Mouse (Mus musculus) heart, embryonic 11.5 days (tissue): ENCODE measurements around the gene Khk. TPM values are rescaled to one million over a fixed set of nuclear protein-coding genes. Genes with fewer than 3 reads are reported as not detected.

ENCODE experiments used
- ATAC-seq: fragments of 200-750 bp; cut with Nextera tagmentation; replicated peaks from 2 replicates; pipeline ENCODE4 v1.8.0; 2017; ENCODE audit warnings: moderate library complexity; ENCODE audit not compliant: insufficient number of reproducible peaks, low FRiP score, low TSS enrichment
- H3K27ac ChIP-seq: fragments of 300-500 bp; sonication (generic); 2 replicates; pipeline ENCODE4 v1.5.1; 2014; ENCODE audit warnings: mild to moderate bottlenecking, low read depth, low read length
- H3K27me3 ChIP-seq: fragments of 300-500 bp; sonication (generic); 2 replicates; pipeline ENCODE4 v1.6.1; 2014; ENCODE audit warnings: mild to moderate bottlenecking, low read length, mixed read lengths; ENCODE audit not compliant: control insufficient read depth, insufficient read depth
- H3K36me3 ChIP-seq: fragments of 300-500 bp; sonication (generic); 2 replicates; pipeline ENCODE4 v1.6.1; 2014; ENCODE audit warnings: mild to moderate bottlenecking, low read length, moderate library complexity, mixed read lengths; ENCODE audit not compliant: control insufficient read depth, insufficient read depth
- H3K4me1 ChIP-seq: fragments of 300-500 bp; sonication (generic); 2 replicates; pipeline ENCODE4 v1.6.1; 2014; ENCODE audit warnings: low read length; ENCODE audit not compliant: control insufficient read depth, insufficient read depth
- H3K4me2 ChIP-seq: fragments of 300-500 bp; sonication (generic); 2 replicates; pipeline ENCODE4 v1.6.1; 2014; ENCODE audit warnings: mild to moderate bottlenecking, moderate library complexity
- H3K4me3 ChIP-seq: fragments of 300-500 bp; sonication (generic); 2 replicates; pipeline ENCODE4 v1.5.1; 2014; ENCODE audit warnings: low read depth, low read length
- H3K9ac ChIP-seq: fragments of 300-500 bp; sonication (generic); 2 replicates; pipeline ENCODE4 v1.6.1; 2014; ENCODE audit warnings: mild to moderate bottlenecking, low read depth, low read length, moderate library complexity
- H3K9me3 ChIP-seq: fragments of 300-500 bp; sonication (generic); replicated peaks from 2 replicates; pipeline ENCODE4 v1.6.1; 2016; ENCODE audit warnings: low read length; ENCODE audit not compliant: control insufficient read depth
- WGBS: fragments of 180-500 bp; shearing (Covaris S2); extraction: QIAGEN DNeasy Blood & Tissue Kit; methylation state at CpG from one replicate; pipeline ENCODE4 v1.1.7; 2014; ENCODE audit not compliant: insufficient replicate concordance; 5-methylcytosine and 5-hydroxymethylcytosine counted together
- polyA plus RNA-seq: library from polyadenylated mRNA; unstranded; fragments of >200 nt; fragmentation: Nextera tagmentation; extraction: Ambion mirVana; gene quantifications from 2 replicates; pipeline ENCODE4 v1.2.1, GENCODE M21; 2014

Gene Khk
- polyA plus RNA-seq, 1 experiment from 2014 or later, result 11.3 TPM

DNA sequence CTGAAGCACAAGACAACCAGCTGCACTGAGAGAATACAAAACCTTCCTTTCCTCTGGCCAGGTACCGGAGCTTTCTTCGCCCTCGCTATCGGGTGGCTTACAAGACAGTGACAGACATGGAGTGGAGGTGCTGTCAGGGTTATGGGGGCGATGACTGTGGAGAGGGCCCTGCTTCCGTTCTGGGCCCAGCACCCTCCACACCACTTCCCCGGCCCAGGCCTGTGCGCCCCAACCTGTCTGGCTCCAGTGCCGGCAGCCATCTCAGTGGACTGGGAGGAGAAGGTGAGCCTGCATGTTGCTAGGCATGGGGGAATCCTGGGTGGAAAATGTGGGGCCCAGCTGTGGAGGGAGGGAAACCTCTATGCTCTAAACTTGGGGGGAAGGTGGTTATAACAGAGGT, 5.8 kb upstream of the Khk start:
- no peak for ATAC-seq
- Histone ChIP-seq H3K4me3 (peak overlapping the region; percentile 54), H3K36me3 (peaks cover 11% of the 10 kb centered on the region), H3K27ac (peak overlapping the region; percentile 92), H3K4me2 (peak overlapping the region; percentile 75), H3K27me3 (no peaks in the 10 kb centered on the region), H3K4me1 (peaks cover 39% of the 10 kb centered on the region), H3K9ac (peak overlapping the region; percentile 77), H3K9me3 (no peaks in the 10 kb centered on the region)
- 54% methylated on average over 9 of the region's 9 CpGs for WGBS

DNA sequence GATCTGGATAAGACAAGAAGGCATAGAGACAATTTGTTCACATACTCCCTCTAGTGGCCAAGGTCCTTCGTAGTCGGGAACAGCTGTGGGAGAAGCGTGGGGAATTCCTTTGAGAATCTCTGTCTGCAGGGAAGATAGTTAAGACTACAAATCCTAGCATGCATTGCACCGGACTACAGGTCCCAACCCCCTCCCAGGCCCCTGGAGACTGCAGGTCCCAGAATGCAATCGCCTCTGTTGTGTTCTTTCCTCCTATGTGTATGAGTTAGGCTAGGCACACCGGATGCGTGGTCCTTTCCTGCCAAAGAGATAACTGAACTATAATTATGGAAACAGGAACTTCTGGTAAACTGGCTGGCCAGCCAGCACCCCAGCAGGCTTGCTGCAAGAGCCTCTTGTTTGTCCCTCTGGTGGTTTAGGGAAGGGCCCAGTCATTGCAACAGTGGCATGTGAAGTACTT, 5.2 kb upstream of the Khk start:
- ATAC-seq, result peak; percentile 49; the same call in 1 of the 2 replicates
- H3K27ac ChIP-seq, result peak overlapping the region; percentile 92

DNA sequence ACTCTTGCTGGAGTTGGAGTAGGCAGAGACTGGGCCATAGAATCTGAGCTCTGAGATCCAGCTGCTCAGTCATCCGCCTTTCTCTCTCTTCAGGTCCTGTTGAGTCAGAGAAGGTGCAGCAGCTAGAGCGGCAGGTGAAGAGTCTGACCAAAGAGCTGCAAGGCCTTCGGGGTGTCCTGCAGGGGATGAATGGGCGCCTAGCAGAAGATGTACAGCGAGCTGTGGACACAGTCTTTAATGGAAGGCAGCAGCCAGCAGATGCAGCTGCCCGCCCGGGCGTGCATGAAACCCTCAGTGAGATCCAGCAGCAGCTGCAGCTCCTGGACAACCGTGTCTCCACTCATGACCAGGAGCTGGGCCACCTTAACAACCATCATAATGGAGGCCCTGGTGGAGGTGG, 4.4 kb upstream of the Khk start:
- no peak for ATAC-seq
- peaks cover 11% of the 10 kb centered on the region for H3K36me3 ChIP-seq
- H3K27ac ChIP-seq, result peak overlapping the region; percentile 52; the same call in 1 of the 2 replicates
- H3K4me2 ChIP-seq, result peak overlapping the region; percentile 75; the same call in 1 of the 2 replicates
- peaks cover 39% of the 10 kb centered on the region for H3K4me1 ChIP-seq
- no peak overlapping the region for H3K9ac ChIP-seq
- H3K27me3 ChIP-seq, result no peaks in the 10 kb centered on the region
- H3K9me3 ChIP-seq, result no peaks in the 10 kb centered on the region
- H3K4me3 ChIP-seq, result no peak overlapping the region
- 91% methylated on average over 9 of the region's 9 CpGs for WGBS

More for the DNA sequence above, 5.2 kb upstream of the Khk start:
- Histone ChIP-seq H3K27me3 (no peaks in the 10 kb centered on the region), H3K4me2 (peak overlapping the region; percentile 75), H3K4me1 (peaks cover 37% of the 10 kb centered on the region), H3K4me3 (peak overlapping the region; percentile 54), H3K9me3 (no peaks in the 10 kb centered on the region), H3K9ac (no peak overlapping the region), H3K36me3 (peaks cover 11% of the 10 kb centered on the region)
- 4% methylated on average over 7 of the region's 7 CpGs for WGBS

DNA sequence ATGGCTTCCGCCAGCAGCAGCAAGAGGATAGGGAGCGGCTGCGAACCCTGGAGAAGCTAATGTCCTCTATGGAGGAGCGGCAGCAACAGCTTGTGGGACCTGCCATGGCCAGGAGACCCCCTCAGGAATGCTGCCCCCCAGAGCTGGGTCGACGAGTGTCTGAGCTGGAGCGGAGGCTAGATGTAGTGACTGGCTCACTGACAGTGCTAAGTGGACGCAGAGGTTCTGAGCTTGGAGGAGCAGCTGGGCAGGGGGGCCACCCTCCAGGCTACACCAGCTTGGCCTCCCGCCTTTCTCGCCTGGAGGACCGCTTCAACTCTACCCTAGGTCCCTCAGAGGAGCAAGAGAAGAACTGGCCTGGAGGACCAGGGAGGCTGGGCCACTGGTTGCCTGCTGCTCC, 3.9 kb upstream of the Khk start:
- Histone ChIP-seq H3K27me3 (no peaks in the 10 kb centered on the region), H3K27ac (no peak overlapping the region), H3K4me1 (peaks cover 39% of the 10 kb centered on the region), H3K36me3 (peaks cover 11% of the 10 kb centered on the region), H3K9me3 (no peaks in the 10 kb centered on the region), H3K9ac (no peak overlapping the region), H3K4me3 (no peak overlapping the region), H3K4me2 (no peak overlapping the region)
- WGBS, result 84% methylated on average over 11 of the region's 11 CpGs
- ATAC-seq, result no peak

DNA sequence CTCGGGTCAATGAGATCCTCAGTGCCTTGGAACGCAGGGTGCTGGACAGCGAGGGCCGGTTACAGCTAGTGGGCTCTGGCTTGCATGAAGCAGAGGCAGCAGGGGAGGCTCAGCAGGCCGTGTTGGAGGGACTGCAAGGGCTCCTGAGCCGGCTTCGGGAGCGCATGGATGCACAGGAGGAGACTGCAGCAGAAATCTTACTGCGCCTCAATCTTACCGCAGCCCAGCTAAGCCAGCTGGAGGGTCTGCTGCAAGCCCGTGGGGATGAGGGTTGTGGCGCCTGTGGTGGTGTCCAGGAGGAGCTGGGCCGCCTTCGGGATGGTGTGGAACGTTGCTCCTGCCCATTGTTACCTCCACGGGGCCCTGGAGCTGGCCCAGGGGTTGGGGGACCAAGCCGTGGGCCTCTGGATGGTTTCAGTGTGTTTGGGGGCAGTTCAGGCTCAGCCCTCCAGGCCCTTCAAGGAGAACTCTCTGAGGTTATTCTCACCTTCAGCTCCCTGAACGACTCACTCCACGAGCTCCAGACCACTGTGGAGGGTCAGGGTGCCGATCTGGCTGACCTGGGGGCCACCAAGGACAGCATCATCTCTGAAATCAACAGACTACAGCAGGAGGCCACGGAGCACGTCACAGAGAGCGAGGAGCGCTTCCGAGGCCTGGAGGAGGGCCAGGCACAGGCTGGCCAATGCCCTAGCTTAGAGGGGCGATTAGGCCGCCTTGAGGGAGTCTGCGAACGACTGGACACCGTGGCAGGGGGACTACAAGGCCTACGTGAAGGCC, 3.1 kb upstream of the Khk start:
- no peak for ATAC-seq
- H3K4me1 ChIP-seq, result peaks cover 41% of the 10 kb centered on the region
- peaks cover 11% of the 10 kb centered on the region for H3K36me3 ChIP-seq

DNA sequence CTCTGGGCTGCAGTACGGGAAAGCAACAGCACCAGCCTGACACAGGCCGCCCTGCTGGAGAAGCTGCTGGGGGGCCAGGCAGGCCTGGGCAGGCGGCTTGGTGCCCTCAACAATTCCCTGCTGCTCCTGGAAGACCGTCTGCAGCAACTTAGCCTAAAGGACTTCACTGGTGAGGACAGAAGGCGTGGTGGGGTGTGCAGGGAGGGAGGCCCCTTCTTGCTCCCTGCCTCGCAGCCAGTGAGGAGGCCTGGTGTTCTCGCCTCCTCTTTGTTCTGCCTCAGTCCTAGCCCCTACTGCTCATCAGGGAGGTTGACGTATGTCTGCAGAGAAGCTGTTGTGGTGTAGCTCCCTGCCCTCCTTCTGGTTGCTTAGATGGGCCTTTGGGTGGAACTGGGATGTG, 2.5 kb upstream of the Khk start:
- ATAC-seq, result no peak
- Histone ChIP-seq H3K27ac (no peak overlapping the region), H3K9ac (no peak overlapping the region), H3K9me3 (no peaks in the 10 kb centered on the region), H3K4me3 (no peak overlapping the region), H3K4me1 (peaks cover 36% of the 10 kb centered on the region), H3K4me2 (no peak overlapping the region), H3K27me3 (no peaks in the 10 kb centered on the region), H3K36me3 (peaks cover 11% of the 10 kb centered on the region)
- WGBS, result 84% methylated on average over 8 of the region's 8 CpGs

More for the DNA sequence above, 3.1 kb upstream of the Khk start:
- H3K27me3 ChIP-seq, result no peaks in the 10 kb centered on the region
- 83% methylated on average over 31 of the region's 31 CpGs for WGBS
- H3K4me2 ChIP-seq, result no peak overlapping the region
- no peaks in the 10 kb centered on the region for H3K9me3 ChIP-seq
- H3K9ac ChIP-seq, result no peak overlapping the region
- H3K27ac ChIP-seq, result no peak overlapping the region
- no peak overlapping the region for H3K4me3 ChIP-seq

DNA sequence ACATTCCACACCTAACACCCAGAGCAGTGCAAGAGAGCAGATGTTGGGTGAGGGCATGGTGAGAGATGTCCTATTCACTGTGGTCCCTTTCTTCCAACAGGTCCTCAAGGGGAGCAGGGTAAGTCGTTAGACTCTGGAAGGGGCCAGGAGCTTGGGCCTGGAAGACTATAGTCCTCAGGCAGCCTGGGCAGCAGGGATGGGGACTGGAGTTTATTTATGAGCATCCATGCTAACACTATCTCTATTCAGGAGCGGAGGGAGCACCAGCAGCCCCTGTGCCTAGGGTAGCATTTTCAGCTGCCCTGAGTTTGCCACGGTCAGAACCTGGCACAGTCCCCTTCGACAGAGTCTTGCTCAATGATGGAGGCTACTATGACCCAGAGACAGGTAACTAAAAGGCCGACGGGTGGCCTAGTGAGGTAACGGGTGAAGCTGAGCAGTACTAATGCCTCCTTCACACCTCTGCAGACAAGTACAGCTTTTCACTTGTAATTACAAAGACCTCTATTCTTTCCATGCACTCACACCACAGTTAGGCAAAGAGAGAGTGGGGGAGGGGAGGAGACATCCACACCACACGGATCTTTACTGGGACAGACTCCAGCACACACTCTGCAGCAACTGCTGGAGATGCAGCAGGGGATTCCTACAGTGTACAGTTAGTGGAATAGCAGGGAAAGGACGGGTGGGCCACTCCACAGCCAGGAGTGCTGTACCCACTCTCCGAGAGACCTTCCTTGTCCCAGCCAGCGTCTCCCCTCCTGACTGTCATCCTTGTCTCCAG, 1.2 kb upstream of the Khk start:
- 74% methylated on average over 11 of the region's 11 CpGs for WGBS
- H3K27ac ChIP-seq, result no peak overlapping the region
- no peaks in the 10 kb centered on the region for H3K27me3 ChIP-seq
- peak overlapping the region; percentile 73; the same call in 1 of the 2 replicates for H3K4me2 ChIP-seq
- peaks cover 11% of the 10 kb centered on the region for H3K36me3 ChIP-seq
- no peak overlapping the region for H3K9ac ChIP-seq
- H3K4me1 ChIP-seq, result peaks cover 37% of the 10 kb centered on the region
- H3K4me3 ChIP-seq, result no peak overlapping the region
- H3K9me3 ChIP-seq, result no peaks in the 10 kb centered on the region
- no peak for ATAC-seq

DNA sequence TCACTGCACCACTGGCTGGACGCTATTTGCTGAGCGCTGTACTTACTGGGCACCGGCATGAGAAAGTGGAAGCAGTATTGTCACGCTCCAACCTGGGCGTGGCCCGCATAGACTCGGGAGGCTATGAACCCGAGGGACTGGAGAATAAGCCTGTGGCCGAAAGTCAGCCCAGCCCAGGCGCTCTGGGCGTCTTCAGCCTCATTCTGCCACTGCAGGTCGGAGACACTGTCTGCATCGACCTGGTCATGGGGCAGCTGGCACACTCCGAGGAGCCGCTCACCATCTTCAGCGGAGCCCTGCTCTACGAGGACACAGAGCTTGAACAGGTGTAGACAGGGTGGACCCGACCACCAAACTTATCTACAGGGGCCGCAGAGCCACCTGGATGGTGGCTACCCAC, 610 bp upstream of the Khk start:
- H3K9ac ChIP-seq, result no peak overlapping the region
- peaks cover 33% of the 10 kb centered on the region for H3K4me1 ChIP-seq
- peak overlapping the region; percentile 73 for H3K4me2 ChIP-seq
- H3K27me3 ChIP-seq, result no peaks in the 10 kb centered on the region
- no peaks in the 10 kb centered on the region for H3K9me3 ChIP-seq
- 68% methylated on average over 19 of the region's 19 CpGs for WGBS
- no peak for ATAC-seq
- H3K36me3 ChIP-seq, result peaks cover 11% of the 10 kb centered on the region
- no peak overlapping the region for H3K4me3 ChIP-seq
- no peak overlapping the region for H3K27ac ChIP-seq
